Mouse (Mus musculus): ENCODE measurements around the gene Mlf1. TPM values are rescaled to one million over a fixed set of nuclear protein-coding genes. Genes with fewer than 3 reads are reported as not detected.

The Mlf1 gene
- polyA plus RNA-seq (2016; fragmentation: Nextera tagmentation; extraction: Ambion mirVana) = 22.2 and 23.3 TPM in 2 replicates

DNA sequence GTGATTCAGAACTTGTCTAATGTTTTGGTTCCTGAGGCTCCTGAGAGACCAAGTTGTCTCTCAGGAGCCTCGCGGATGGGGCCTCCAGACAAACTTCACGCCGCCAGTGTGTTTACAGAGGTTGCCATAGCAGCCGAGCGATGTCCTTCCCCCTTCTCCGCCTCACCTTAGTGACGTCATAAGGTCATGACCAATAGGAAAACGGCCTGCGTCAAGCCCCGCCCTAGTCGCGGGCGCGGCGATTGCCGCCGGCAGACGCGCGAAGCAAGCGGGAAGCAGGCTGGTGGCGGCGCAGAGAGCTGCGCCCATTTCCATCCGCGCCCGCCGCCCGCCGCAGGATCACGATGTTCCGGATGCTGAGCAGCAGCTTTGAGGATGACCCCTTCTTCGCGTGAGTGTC lies at the start of gene Mlf1:
Gene Mlf1 (plus strand): TSS at position 226 of the 400 bp plus-strand sequence.
- H3K27me3 ChIP-seq (ENCODE audit: low read depth, poor library complexity, severe bottlenecking) = peaks cover 29% of the 10 kb centered on the region
- WGBS = under 1% methylated on average over 35 of the region's 35 CpGs
- peak; percentile 92 for DNase-seq (ENCODE audit: low spot score)
- peak within 1 kb of the TSS; percentile 82 for H3K27ac ChIP-seq
- peaks cover 8% of the 10 kb centered on the region; the same call in 1 of the 2 replicates for H3K4me1 ChIP-seq
- no peaks in the 10 kb centered on the region for H3K9me3 ChIP-seq (replicated peaks)
- H3K4me3 ChIP-seq = peak within 1 kb of the TSS; percentile 65
- H3K36me3 ChIP-seq = no peaks in the 10 kb centered on the region

DNA sequence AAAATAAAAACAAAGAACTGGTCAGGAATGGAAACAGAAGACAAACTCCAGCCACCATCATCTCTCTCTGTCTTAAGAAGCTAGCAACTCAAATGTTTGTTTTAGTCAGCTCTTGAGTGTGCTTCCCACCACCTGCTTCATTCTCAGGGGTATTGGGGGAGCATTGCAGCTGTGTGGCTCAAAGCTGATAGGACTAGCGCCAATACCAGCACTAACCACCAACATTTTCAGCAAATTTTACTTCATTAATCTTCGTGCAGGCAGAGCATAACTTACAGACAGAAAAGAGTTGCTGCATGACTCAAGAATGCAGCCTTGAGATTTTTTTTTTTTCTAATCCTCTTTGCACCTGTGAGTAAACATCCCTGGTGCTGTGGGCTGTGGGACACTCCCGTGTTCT lies 34.3 kb upstream of the Mlf1 start:
- WGBS = 75% methylated on average over 3 of the region's 3 CpGs
- peaks cover 42% of the 10 kb centered on the region for H3K4me1 ChIP-seq
- DNase-seq (ENCODE audit: low spot score) = no peak
- H3K4me3 ChIP-seq = no peak overlapping the region
- H3K36me3 ChIP-seq = no peaks in the 10 kb centered on the region
- H3K27me3 ChIP-seq (ENCODE audit: low read depth, poor library complexity, severe bottlenecking) = no peaks in the 10 kb centered on the region
- no peak overlapping the region for H3K27ac ChIP-seq
- H3K9me3 ChIP-seq (replicated peaks) = no peaks in the 10 kb centered on the region

DNA sequence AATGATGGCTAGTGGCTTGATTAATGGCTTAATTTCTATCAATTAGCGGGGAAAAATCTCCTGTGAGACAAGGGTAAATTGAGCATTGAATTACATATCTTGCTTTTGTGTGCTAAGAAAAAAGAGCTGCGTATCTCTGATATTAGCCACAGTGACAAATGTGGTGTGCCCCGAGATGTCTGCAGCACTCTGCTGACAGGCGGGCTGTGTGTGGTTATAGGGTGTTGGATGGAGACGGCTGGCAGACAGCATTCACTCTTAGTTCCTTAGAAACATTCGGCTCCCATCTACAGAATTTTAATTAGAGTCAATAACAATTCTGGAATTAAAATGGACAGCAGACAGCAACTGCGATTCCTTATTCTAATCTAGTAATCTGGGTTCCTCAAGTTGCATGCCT lies 33.0 kb upstream of the Mlf1 start:
- Histone ChIP-seq H3K4me3 (no peak overlapping the region), H3K9me3 (replicated peaks) (no peaks in the 10 kb centered on the region), H3K4me1 (peaks cover 32% of the 10 kb centered on the region), H3K27ac (no peak overlapping the region), H3K27me3 (ENCODE audit: low read depth, poor library complexity, severe bottlenecking) (no peaks in the 10 kb centered on the region), H3K36me3 (no peaks in the 10 kb centered on the region)
- 45% methylated on average over 7 of the region's 7 CpGs for WGBS
- DNase-seq (ENCODE audit: low spot score) = no peak

DNA sequence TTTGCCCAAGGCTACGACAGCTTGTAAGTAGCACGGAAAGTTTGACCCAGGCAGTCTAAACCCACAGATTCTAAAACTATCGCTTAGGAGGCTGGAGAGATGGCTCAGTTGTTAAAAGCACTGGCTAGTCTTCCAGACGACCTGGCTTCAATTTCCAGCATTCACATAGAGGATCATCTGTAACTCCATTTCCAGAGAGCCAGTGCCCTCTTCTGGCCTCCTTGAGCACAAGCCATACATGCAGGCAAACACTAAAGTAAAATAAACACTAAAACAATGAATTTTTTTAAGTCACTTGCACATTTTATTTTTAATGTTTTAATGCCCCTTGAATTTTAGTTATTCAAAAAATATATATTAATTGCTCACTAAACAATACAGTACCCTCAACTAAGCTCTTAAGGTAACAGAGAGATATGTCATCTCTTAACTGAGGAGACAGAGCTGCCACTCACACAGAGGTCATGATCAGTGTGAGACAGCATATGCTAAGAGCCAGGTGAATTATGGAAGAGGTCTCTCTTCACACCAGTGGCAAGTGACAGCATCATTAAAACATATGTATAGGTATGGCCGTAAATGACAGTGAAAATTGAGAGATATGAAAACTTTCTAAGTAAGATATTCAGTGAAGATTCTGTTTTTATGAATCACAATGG lies 30.8 kb upstream of the Mlf1 start:
- 49% methylated on average over 5 of the region's 5 CpGs for WGBS
- Histone ChIP-seq H3K36me3 (no peaks in the 10 kb centered on the region), H3K27ac (no peak overlapping the region), H3K27me3 (ENCODE audit: low read depth, poor library complexity, severe bottlenecking) (no peaks in the 10 kb centered on the region), H3K9me3 (replicated peaks) (no peaks in the 10 kb centered on the region), H3K4me3 (no peak overlapping the region), H3K4me1 (peaks cover 19% of the 10 kb centered on the region)
- DNase-seq (ENCODE audit: low spot score) = peak; percentile 52

DNA sequence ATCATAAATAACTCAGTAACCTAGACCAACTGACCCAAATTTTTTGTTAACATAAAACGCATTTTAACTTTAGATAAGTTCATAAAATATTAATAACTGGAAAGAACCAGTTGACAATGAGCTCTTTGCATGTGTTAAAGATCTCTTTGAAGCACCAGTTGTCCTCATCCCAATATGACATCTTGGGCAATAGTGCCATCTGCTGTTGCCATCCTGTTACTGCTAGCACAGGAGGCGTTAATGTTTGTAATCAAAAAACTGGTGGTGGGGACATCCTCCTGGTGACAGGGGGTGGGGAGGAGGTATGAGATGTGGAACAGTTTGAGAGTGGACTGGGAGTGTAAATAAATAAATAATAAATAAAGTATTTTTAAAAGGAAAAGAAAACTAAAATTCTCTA lies 29.3 kb upstream of the Mlf1 start:
- DNase-seq (ENCODE audit: low spot score) = peak; percentile 59
- Histone ChIP-seq H3K4me3 (no peak overlapping the region), H3K9me3 (replicated peaks) (no peaks in the 10 kb centered on the region), H3K27ac (no peak overlapping the region), H3K36me3 (no peaks in the 10 kb centered on the region), H3K27me3 (ENCODE audit: low read depth, poor library complexity, severe bottlenecking) (no peaks in the 10 kb centered on the region), H3K4me1 (peaks cover 15% of the 10 kb centered on the region)
- WGBS = 6% methylated on average over 2 of the region's 2 CpGs

DNA sequence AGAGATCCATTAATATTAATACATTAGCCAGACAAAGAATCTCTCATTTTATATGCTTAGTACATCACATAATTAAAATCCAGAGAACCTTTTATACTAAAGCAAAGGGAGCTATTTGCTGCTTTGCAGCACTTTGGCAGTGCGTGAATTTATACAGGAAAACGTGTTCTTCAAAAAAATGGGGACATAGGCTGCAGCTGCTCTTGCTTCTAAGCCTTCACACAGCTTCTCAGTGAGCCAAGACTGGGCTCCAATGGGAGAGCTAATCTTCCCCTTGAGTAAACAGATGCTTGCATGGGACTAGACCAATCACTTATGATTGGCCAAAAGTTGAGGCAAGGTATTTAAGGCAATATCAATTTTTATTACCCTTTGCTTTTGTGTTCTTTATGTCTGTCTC lies 27.2 kb upstream of the Mlf1 start:
- Histone ChIP-seq H3K4me1 (peaks cover 9% of the 10 kb centered on the region), H3K27me3 (ENCODE audit: low read depth, poor library complexity, severe bottlenecking) (no peaks in the 10 kb centered on the region), H3K36me3 (no peaks in the 10 kb centered on the region), H3K4me3 (no peak overlapping the region), H3K9me3 (replicated peaks) (no peaks in the 10 kb centered on the region), H3K27ac (no peak overlapping the region)
- WGBS = 76% methylated on average over 2 of the region's 2 CpGs
- DNase-seq (ENCODE audit: low spot score) = no peak

DNA sequence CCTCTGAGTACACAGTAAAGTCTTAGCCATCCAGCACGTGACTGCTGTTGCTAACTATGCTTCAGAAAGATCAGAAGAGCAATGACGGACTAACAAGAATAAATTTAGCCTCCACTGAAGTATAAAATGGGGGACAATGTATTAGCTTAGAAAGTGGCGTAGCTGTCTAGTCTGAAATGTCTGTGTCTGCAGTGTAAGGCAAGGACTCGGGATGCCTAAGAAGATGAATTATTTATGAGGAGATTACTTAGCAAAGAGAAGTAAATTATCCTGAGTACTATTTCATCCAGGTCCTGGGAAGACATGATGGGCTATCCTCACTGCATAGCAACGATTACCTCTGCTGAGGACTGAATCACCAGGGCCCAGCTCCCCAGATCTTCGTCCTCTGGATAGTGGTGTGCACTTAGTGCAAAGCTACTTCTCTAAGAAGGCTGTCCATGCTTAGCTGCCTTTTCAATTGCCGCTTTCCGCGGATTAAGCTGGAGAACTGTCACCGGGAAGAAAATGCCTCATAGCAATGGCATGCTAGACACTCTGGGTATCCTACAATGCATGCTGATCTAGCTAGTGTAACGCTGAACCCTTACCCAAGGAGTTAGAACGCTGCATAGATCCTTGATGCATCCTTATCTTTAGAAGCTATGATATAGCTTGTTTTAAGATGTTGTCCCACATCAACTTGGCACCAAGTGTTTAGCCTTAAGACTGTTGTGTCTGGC lies 22.3 kb upstream of the Mlf1 start:
- no peak for DNase-seq (ENCODE audit: low spot score)

DNA sequence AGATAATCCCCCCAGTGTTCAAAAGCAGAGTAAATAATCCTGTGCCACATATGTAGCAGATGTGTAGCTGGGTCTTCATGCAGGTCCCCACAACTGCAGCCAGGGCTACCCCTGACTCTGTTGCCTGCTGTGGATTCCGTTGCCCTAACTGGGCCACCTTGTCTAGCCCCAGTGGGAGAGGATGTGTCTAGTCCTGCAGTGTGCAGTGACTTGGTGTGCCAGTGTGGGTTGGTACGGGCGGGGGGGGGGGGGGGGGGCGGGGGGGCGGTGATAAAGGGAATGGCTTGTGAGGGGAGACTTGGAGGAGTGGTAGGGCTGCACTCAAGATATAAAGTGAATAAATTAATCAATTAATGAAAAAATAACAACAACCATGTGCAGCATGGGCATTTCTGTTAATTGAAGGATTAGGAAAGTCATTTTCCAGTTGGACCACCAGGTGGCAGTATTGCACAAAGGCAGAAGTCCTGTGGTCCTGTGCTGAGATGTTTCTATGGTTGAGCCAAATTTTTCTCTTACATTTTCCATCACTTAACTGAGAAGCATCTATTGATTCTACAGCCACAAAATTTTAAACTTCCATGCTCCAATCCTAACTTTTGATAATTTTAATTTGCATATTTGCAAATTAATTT lies 21.7 kb upstream of the Mlf1 start:
- Histone ChIP-seq H3K27me3 (ENCODE audit: low read depth, poor library complexity, severe bottlenecking) (no peaks in the 10 kb centered on the region), H3K27ac (no peak overlapping the region), H3K36me3 (peaks cover 7% of the 10 kb centered on the region), H3K9me3 (replicated peaks) (no peaks in the 10 kb centered on the region), H3K4me3 (no peak overlapping the region), H3K4me1 (no peaks in the 10 kb centered on the region)
- 58% methylated on average over 2 of the region's 5 CpGs for WGBS
- peak; percentile 65 for DNase-seq (ENCODE audit: low spot score)

More for the DNA sequence above, 22.3 kb upstream of the Mlf1 start:
- Histone ChIP-seq H3K9me3 (replicated peaks) (no peaks in the 10 kb centered on the region), H3K4me3 (no peak overlapping the region), H3K36me3 (no peaks in the 10 kb centered on the region; the same call in 1 of the 2 replicates), H3K27ac (no peak overlapping the region), H3K4me1 (no peaks in the 10 kb centered on the region), H3K27me3 (ENCODE audit: low read depth, poor library complexity, severe bottlenecking) (no peaks in the 10 kb centered on the region)
- WGBS = 83% methylated on average over 12 of the region's 12 CpGs

DNA sequence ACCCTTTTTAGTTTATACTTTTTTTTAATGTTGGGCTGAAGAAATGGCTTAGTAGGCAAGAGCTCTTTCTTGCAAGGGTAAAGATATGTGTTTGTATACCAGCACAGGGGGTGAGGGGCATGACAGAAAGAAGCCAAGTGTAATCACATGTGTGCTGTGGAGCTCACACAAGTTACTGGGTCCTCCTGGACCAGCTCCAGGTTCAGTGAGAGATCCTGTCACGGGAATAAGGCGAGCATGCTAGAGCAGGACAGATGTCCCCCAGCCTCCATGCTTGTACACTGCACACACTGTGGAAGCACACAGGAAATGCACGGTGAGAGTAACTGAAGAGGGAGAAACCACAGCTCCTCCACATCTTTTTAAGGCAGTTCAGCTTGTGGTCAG lies 21.1 kb upstream of the Mlf1 start:
- DNase-seq (ENCODE audit: low spot score) = no peak
- H3K27me3 ChIP-seq (ENCODE audit: low read depth, poor library complexity, severe bottlenecking) = no peaks in the 10 kb centered on the region
- H3K4me3 ChIP-seq = no peak overlapping the region
- no peaks in the 10 kb centered on the region for H3K4me1 ChIP-seq
- H3K9me3 ChIP-seq (replicated peaks) = no peaks in the 10 kb centered on the region
- WGBS = 88% methylated on average over 3 of the region's 3 CpGs
- H3K27ac ChIP-seq = no peak overlapping the region
- H3K36me3 ChIP-seq = peaks cover 12% of the 10 kb centered on the region

DNA sequence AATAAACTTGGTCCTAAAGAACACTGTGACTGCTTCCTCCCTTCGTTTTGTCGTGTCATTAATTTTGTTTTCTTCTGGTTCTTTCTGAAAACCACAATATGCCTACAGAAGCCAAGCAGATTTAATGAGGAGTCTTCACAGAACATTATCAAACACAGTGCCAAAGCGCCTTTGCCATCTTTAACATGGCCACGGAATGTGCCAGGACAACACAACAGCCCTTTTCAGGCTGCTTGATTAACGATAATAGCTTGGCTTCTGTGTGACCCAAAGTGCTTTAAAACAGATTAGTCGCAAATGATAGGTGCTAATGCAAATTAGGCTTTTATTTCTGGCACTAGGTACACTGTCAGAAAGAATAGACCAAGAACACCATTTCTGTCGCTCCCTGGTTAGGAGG lies 15.5 kb upstream of the Mlf1 start:
- Histone ChIP-seq H3K27me3 (ENCODE audit: low read depth, poor library complexity, severe bottlenecking) (no peaks in the 10 kb centered on the region), H3K4me1 (no peaks in the 10 kb centered on the region), H3K36me3 (peaks cover 20% of the 10 kb centered on the region), H3K4me3 (no peak overlapping the region), H3K9me3 (replicated peaks) (no peaks in the 10 kb centered on the region), H3K27ac (no peak overlapping the region)
- 80% methylated on average over 7 of the region's 7 CpGs for WGBS
- no peak for DNase-seq (ENCODE audit: low spot score)

DNA sequence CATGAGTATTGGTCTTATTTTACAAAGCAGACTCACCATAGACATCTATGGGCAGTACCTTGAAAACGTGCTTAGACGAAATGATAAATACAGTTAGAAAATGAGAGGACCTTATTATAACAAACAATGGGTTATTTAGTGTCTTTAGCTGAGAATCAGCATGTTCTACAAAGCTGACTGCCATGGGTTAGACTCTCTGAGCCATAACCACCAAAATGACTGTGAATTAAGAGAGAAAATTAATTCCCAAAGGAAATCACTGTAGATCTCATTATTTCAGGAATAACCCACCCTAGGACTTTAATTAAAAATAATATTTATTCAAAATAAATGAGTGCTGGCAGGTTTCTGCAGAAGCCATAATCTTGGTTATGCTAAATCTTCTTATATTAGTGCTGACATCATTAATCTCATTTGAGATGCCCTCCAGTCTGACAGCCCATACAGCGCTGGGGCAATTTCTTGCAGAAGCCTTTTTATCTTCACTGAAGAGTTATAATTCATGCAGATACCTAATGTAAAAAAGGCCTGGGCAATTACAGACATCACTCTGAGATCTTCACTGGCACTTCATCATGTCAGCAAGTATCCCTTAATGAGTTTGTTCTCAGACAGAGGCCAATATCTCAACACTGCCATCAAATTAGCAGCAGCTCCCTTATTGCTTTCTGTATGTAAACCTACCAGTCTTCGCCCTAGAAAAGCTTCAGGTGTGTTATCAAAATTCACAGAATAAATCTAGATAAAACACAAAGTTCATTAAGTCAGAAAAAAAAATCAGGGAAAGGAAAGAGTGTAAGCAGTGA lies 7.6 kb upstream of the Mlf1 start:
- DNase-seq (ENCODE audit: low spot score) = no peak
- 74% methylated on average over 4 of the region's 4 CpGs for WGBS
- Histone ChIP-seq H3K27ac (no peak overlapping the region), H3K4me1 (no peaks in the 10 kb centered on the region), H3K9me3 (replicated peaks) (no peaks in the 10 kb centered on the region), H3K4me3 (no peak overlapping the region), H3K36me3 (0 out of 2 replicates have a peak, but pooled peaks cover 2% of the 10 kb centered on the region), H3K27me3 (ENCODE audit: low read depth, poor library complexity, severe bottlenecking) (no peaks in the 10 kb centered on the region)

DNA sequence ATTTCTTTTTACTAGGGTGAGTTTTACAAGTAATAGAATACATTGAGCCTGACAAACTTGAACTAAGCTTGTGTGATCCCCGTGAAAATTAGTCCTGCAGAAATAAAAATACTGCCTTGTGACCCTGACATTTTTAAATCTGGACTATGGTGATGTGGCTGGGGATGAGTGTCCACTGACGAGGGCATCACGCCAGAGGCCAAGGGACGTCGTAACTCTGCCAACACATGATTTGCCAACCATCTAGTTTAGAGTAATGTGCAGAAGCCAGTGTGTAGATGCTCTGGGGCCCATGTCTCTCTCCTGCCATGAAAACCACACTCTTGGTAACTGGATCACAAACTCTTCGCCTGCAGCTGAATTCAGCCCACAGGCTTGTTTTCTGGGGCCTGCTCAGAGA lies 6.4 kb upstream of the Mlf1 start:
- DNase-seq (ENCODE audit: low spot score) = no peak
- peaks cover 6% of the 10 kb centered on the region for H3K27me3 ChIP-seq (ENCODE audit: low read depth, poor library complexity, severe bottlenecking)
- no peaks in the 10 kb centered on the region for H3K36me3 ChIP-seq
- no peaks in the 10 kb centered on the region for H3K9me3 ChIP-seq (replicated peaks)
- no peak overlapping the region for H3K27ac ChIP-seq
- H3K4me1 ChIP-seq = no peaks in the 10 kb centered on the region
- H3K4me3 ChIP-seq = no peak overlapping the region
- WGBS = 49% methylated on average over 6 of the region's 6 CpGs

Measured in limb, embryonic 10.5 days (tissue).